Mouse (Mus musculus) liver, embryonic 16.5 days (tissue): ENCODE data around the gene Naa40. TPM values are rescaled to one million over a fixed set of nuclear protein-coding genes. Genes with fewer than 3 reads are reported as not detected.

Experiments
- ATAC-seq: fragments of 200-750 bp; cut with Nextera tagmentation; 2 replicates; pipeline ENCODE4 v1.8.0; 2017; ENCODE audit warnings: low read depth, mild to moderate bottlenecking, moderate number of reproducible peaks, moderate library complexity
- H3K27ac ChIP-seq: fragments of 300-500 bp; sonication (generic); 2 replicates; pipeline ENCODE4 v1.5.1; 2014; ENCODE audit warnings: mild to moderate bottlenecking, low read length
- H3K27me3 ChIP-seq: fragments of 300-500 bp; sonication (generic); 2 replicates; pipeline ENCODE4 v1.6.1; 2014; ENCODE audit warnings: low read depth, low read length, mixed read lengths; ENCODE audit not compliant: control insufficient read depth, insufficient read depth
- H3K36me3 ChIP-seq: fragments of 300-500 bp; sonication (generic); 2 replicates; pipeline ENCODE4 v1.6.1; 2014; ENCODE audit warnings: mild to moderate bottlenecking; ENCODE audit not compliant: control insufficient read depth, insufficient read depth
- H3K4me1 ChIP-seq: fragments of 300-500 bp; sonication (generic); 2 replicates; pipeline ENCODE4 v1.6.1; 2014; ENCODE audit warnings: low read depth, low read length, mixed read lengths; ENCODE audit not compliant: control insufficient read depth
- H3K4me2 ChIP-seq: fragments of 300-500 bp; sonication (generic); 2 replicates; pipeline ENCODE4 v1.6.1; 2014; ENCODE audit warnings: low read depth, low read length, mixed read lengths
- H3K4me3 ChIP-seq: fragments of 300-500 bp; sonication (generic); 2 replicates; pipeline ENCODE4 v1.5.1; 2014; ENCODE audit warnings: low read depth, mild to moderate bottlenecking, low read length
- H3K9ac ChIP-seq: fragments of 300-500 bp; sonication (generic); 2 replicates; pipeline ENCODE4 v1.6.1; 2014; ENCODE audit warnings: low read depth, low read length
- H3K9me3 ChIP-seq: fragments of 300-500 bp; sonication (generic); replicated peaks from 2 replicates; pipeline ENCODE4 v1.6.1; 2016; ENCODE audit warnings: low read length; ENCODE audit not compliant: control insufficient read depth
- WGBS: fragments of 180-500 bp; shearing (Covaris S2); extraction: QIAGEN DNeasy Blood & Tissue Kit; methylation state at CpG from one replicate; pipeline ENCODE4 v1.1.7; 2014; ENCODE audit not compliant: insufficient replicate concordance; 5-methylcytosine and 5-hydroxymethylcytosine counted together
- polyA plus RNA-seq: library from polyadenylated mRNA; unstranded; fragments of >200 nt; fragmentation: Nextera tagmentation; extraction: Ambion mirVana; gene quantifications from 2 replicates; pipeline ENCODE4 v1.2.1, GENCODE M21; 2015

The Naa40 gene
- polyA plus RNA-seq, 1 experiment from 2014 or later, result 22.1 TPM

GRCm38 (mm10) chr19:7205753-7206736, 34.9 kb downstream of the Naa40 start, which contains the start of gene Otub1:
Gene Otub1, minus strand, starts transcription at chr19:7206316.
- peak within 1 kb of the TSS; percentile 86 for H3K4me3 ChIP-seq
- H3K9ac ChIP-seq, result peak within 1 kb of the TSS; percentile 83
- no peaks in the 10 kb centered on the region for H3K9me3 ChIP-seq
- peak within 1 kb of the TSS; percentile 90 for H3K4me2 ChIP-seq
- peaks cover 33% of the 10 kb centered on the region for H3K4me1 ChIP-seq
- peaks cover 18% of the 10 kb centered on the region for H3K36me3 ChIP-seq
- no peaks in the 10 kb centered on the region for H3K27me3 ChIP-seq
- under 1% methylated on average over 79 of the region's 79 CpGs for WGBS
- H3K27ac ChIP-seq, result peak within 1 kb of the TSS; percentile 99
- ATAC-seq, result peak; percentile 97

GRCm38 (mm10) chr19:7205326-7205725, 35.7 kb downstream of the Naa40 start:
- Histone ChIP-seq H3K4me1 (peaks cover 33% of the 10 kb centered on the region), H3K36me3 (peaks cover 20% of the 10 kb centered on the region), H3K4me3 (peak overlapping the region; percentile 86), H3K9me3 (no peaks in the 10 kb centered on the region), H3K9ac (peak overlapping the region; percentile 83), H3K27ac (peak overlapping the region; percentile 99), H3K4me2 (peak overlapping the region; percentile 90), H3K27me3 (no peaks in the 10 kb centered on the region)
- ATAC-seq, result no peak
- 26% methylated on average over 7 of the region's 7 CpGs for WGBS

- peak overlapping the region; percentile 86 for H3K4me3 ChIP-seq
- peak overlapping the region; percentile 90 for H3K4me2 ChIP-seq
- H3K27ac ChIP-seq, result peak overlapping the region; percentile 99; the same call in 1 of the 2 replicates
- H3K4me1 ChIP-seq, result peaks cover 33% of the 10 kb centered on the region
- H3K36me3 ChIP-seq, result peaks cover 21% of the 10 kb centered on the region
- 62% methylated on average over 2 of the region's 2 CpGs for WGBS
- peak overlapping the region; percentile 83 for H3K9ac ChIP-seq
- H3K9me3 ChIP-seq, result no peaks in the 10 kb centered on the region
- ATAC-seq, result no peak
- H3K27me3 ChIP-seq, result no peaks in the 10 kb centered on the region
Measured at GRCm38 (mm10) chr19:7204898-7205297, 36.1 kb downstream of the Naa40 start.

GRCm38 (mm10) chr19:7200427-7200826, 40.6 kb downstream of the Naa40 start:
- ATAC-seq, result no peak
- H3K4me3 ChIP-seq, result no peak overlapping the region
- H3K27me3 ChIP-seq, result no peaks in the 10 kb centered on the region
- WGBS, result 36% methylated on average over 1 of the region's 1 CpGs
- H3K27ac ChIP-seq, result no peak overlapping the region
- H3K9ac ChIP-seq, result no peak overlapping the region
- H3K36me3 ChIP-seq, result peaks cover 35% of the 10 kb centered on the region
- no peaks in the 10 kb centered on the region for H3K9me3 ChIP-seq
- H3K4me2 ChIP-seq, result no peak overlapping the region
- peaks cover 32% of the 10 kb centered on the region for H3K4me1 ChIP-seq

- Histone ChIP-seq H3K4me3 (no peak overlapping the region), H3K4me2 (no peak overlapping the region), H3K27me3 (no peaks in the 10 kb centered on the region), H3K9ac (no peak overlapping the region), H3K4me1 (peaks cover 20% of the 10 kb centered on the region), H3K36me3 (peaks cover 35% of the 10 kb centered on the region), H3K27ac (no peak overlapping the region), H3K9me3 (no peaks in the 10 kb centered on the region)
- ATAC-seq, result no peak
- WGBS, result 86% methylated on average over 13 of the region's 13 CpGs
Measured at GRCm38 (mm10) chr19:7199089-7199488, 41.9 kb downstream of the Naa40 start.

- peak; percentile 11; the same call in 1 of the 2 replicates for ATAC-seq
- H3K27me3 ChIP-seq, result no peaks in the 10 kb centered on the region
- peaks cover 23% of the 10 kb centered on the region for H3K36me3 ChIP-seq
- no peak overlapping the region for H3K27ac ChIP-seq
- H3K9ac ChIP-seq, result no peak overlapping the region
- peaks cover 15% of the 10 kb centered on the region for H3K4me1 ChIP-seq
- H3K9me3 ChIP-seq, result no peaks in the 10 kb centered on the region
- H3K4me3 ChIP-seq, result no peak overlapping the region
- 80% methylated on average over 9 of the region's 9 CpGs for WGBS
- no peak overlapping the region for H3K4me2 ChIP-seq
Measured at GRCm38 (mm10) chr19:7197445-7197844, 43.5 kb downstream of the Naa40 start.

- no peak overlapping the region for H3K4me3 ChIP-seq
- H3K9me3 ChIP-seq, result no peaks in the 10 kb centered on the region
- peak; percentile 20 for ATAC-seq
- no peak overlapping the region for H3K27ac ChIP-seq
- no peaks in the 10 kb centered on the region for H3K27me3 ChIP-seq
- H3K4me1 ChIP-seq, result peaks cover 13% of the 10 kb centered on the region
- WGBS, result 45% methylated on average over 17 of the region's 17 CpGs
- H3K9ac ChIP-seq, result no peak overlapping the region
- peaks cover 20% of the 10 kb centered on the region for H3K36me3 ChIP-seq
- no peak overlapping the region for H3K4me2 ChIP-seq
Measured at GRCm38 (mm10) chr19:7196741-7197270, 44.2 kb downstream of the Naa40 start.

- Histone ChIP-seq H3K4me2 (no peak overlapping the region), H3K9me3 (no peaks in the 10 kb centered on the region), H3K4me3 (no peak overlapping the region), H3K36me3 (peaks cover 16% of the 10 kb centered on the region), H3K27ac (no peak overlapping the region), H3K9ac (no peak overlapping the region), H3K27me3 (no peaks in the 10 kb centered on the region), H3K4me1 (peaks cover 13% of the 10 kb centered on the region)
- WGBS, result 26% methylated on average over 33 of the region's 33 CpGs
- ATAC-seq, result no peak
Measured at GRCm38 (mm10) chr19:7195900-7196728, 44.9 kb downstream of the Naa40 start.
